Mouse (Mus musculus) small intestine, adult 2 months (tissue): ENCODE results near the gene Bloc1s5.

ENCODE experiments used
- CTCF ChIP-seq: fragments of 200-500 bp; IDR thresholded peaks from 2 replicates; pipeline ENCODE4 v1.5.1; 2012; ENCODE audit warnings: low read depth, mild to moderate bottlenecking, control low read depth, inconsistent platforms, low read length, moderate library complexity, mixed read lengths; ENCODE audit not compliant: insufficient replicate concordance, insufficient read length; ENCODE audit errors: extremely low read depth
- POLR2A ChIP-seq: fragments of 200-500 bp; IDR thresholded peaks from 2 replicates; pipeline ENCODE4 v1.6.1; 2012; ENCODE audit warnings: low read depth, mild to moderate bottlenecking, control low read depth, inconsistent platforms, low read length, moderate library complexity

DNA sequence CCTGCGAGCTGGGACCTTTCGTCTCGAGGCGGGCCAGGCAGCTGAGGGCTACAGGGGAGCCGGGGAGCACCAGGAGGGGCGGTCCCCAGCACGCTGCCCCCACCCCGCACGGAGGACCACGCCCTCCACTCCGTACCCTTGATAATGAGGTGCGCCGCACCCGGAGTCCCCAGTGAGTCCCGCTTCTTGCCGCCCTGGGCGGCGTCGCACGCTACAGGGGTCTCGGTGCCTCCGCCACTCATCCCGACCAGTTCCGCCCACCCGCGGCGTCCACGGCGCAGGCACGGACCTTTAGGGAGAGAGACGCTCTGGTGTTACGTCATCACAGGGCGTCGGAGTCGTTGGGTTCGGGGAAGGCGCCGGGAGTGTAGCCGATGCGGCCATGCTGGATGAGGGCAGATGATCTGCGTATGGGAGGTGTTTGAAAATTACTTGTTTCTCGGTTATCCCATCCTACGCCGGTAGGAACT lies at the start of gene Bloc1s5:
- TF ChIP-seq CTCF, result no peak
- no peak for TF ChIP-seq POLR2A
